Mouse (Mus musculus): Measurements from ENCODE around the gene Eri3.

Gene Eri3

DNA sequence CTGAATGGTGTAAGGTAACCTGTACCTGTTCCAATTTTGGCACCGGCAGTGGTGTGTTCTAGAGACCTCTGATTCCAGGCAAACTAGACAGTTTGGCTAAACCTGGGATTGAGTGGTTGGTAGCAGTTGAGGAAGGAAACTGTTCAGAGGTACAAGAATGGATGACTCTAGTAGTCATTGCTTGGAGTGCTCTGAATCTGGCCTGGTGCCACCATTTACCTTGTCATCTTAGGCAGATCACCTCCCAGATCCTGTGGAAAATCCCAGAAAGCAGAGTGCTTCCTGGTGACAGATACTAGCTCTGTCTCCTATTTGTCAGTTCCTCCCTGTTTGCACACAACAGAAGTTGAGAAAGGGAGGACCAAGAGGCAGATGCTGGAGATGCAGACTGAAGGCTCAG is 27.4 kb downstream of the Eri3 start:
- in situ Hi-C loops (cut with MboI, MseI), result no loop called here

DNA sequence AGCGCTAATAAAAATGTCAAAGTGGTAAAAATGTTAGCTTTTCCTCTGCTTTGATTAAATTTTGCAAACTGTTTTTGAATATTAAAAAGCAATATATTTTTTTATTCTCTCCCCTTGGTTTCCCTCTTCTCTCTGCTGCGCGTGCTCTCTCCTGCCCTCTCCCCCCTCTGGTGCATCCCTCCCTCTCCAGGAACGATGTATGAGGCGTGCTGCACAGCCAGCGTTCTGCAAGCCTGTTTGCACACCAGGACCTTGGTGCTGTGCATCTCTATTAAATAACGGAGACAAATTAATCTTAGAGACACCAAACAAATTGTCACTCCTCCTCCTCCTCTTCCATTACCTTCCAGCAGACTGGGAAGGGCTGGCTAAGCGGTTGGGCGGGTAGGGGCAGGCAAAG is 31.5 kb downstream of the Eri3 start:
- in situ Hi-C loops (cut with MboI, MseI), result no loop called here

DNA sequence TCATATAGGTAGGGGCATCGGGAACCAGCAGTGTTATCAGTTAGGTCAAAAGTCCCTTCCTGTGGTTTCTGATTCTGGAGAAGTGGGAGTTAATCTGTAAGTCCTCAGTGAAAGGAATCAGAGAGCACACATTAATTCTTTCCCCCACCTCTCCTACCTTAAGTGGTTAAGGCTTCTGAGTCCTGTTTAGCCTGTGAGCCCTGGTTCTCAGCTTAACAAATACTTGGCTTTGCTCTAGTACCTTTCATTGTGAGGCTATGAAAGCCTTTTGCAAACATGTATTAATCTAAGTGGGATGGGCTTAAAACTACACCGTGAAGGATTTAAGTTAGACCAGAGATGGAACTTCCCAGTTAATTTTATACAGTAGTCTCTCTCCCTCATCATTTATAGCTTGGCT is 35.8 kb downstream of the Eri3 start:
- in situ Hi-C loops (cut with MboI, MseI), result no loop called here

DNA sequence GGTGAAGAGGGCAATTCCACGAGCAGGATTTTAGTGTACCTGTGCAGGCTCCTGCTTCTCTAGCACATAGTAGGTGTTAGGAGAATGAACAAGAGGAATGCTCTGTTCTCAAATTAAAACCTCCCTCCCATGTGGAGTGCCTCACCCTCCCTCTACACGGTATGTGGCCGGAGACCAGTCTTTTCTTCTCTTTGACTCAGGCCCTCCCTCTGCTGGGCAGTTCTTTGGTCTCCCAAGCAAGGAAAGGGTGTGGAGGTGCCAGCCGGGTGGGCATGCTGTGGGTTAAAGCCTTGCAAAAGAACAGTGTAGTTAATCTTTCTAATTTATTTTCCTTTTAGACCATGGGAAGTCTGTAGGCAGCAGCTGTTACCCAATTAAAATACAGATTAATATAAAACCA is 37.3 kb downstream of the Eri3 start:
- in situ Hi-C loops (cut with MboI, MseI), result no loop called here

DNA sequence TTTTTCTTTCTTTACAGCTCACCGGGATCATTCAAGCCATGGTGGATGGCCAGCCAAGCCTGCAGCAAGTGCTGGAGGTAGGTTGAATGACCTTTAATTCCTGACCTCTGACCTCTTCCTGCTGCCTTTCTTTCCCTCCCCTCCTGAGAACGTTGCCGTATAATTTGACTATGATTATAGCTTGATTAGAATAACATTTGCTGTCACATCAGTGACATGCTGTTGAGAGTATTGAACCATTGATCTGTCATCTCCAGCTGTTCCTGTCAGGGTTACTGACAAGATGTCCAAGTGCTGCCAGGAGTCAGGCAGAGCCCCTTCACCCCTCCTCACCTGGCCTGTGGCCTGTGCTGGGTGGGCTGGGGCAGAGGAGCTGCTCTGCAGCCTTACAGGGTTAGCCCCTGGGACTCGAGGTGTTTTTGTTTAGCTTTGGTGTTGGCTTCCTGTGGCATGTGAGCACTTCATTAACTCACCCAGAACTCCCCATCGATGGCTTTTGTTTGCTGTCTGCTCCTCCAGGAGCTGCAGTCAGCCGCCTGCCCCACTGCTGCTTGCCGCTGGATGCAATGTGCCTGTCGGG is 39.0 kb downstream of the Eri3 start:
- in situ Hi-C loops (cut with MboI, MseI), result no loop called here

DNA sequence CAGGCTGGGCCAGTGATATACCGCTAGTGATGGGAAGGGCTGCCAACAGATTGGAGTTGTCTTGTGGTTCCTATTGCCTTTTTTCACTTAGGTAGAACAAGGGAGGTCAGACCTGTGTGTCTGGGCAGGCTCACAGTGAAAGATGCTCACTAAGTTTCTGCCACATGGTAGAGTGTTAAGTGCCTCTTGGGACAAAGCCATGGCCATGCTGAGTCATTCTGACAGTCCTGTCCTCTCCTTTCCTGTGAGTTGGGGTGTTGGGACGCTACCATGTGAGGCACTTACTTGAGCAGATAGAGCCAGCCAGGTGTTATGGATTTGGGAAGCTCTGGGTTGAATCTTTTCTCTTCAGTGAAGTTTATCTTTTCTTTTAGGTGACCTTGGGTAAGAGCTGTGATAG is 40.6 kb downstream of the Eri3 start:
- in situ Hi-C loops (cut with MboI, MseI), result no loop called here

DNA sequence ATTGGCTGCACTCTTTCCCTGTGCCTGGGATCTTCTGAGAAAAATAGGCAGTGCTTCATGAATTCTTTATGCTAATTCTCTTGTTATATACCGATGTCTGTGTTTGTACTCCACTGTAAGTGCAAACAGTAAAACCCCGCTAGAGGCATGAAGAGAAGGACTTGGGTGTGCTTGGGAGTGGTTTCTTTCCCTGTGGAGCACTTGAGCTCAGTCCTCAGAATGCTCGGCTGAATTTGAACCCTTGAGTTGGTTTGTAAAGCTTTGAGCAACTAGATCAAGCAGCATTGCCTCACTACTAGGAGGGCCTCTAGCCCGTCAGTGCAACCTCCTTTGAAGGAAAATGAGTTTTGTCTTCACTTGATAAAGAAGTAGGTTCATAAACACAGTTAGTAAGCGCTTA is 42.0 kb downstream of the Eri3 start:
- in situ Hi-C loops (cut with MboI, MseI), result no loop called here

DNA sequence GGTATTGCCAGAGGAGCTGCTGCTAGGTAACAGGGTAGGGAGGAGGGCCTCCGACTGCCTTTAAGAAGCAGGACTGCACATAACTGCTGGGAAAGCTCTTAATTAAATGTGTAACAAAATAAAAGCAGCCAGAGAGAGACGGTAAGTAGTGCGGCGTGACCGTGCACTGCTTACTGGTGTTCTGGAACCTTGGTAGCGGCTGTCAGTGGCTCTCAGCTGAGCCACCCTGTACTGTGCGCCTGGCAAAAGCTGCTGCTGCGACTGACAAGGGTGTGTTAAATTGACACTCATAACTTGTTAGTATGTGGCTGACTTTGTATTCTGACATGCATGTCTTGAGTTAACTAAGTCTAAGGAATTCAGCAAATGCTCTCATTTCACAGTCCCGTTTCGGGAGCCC is 45.1 kb downstream of the Eri3 start:
- in situ Hi-C loops (cut with MboI, MseI), result no loop called here

DNA sequence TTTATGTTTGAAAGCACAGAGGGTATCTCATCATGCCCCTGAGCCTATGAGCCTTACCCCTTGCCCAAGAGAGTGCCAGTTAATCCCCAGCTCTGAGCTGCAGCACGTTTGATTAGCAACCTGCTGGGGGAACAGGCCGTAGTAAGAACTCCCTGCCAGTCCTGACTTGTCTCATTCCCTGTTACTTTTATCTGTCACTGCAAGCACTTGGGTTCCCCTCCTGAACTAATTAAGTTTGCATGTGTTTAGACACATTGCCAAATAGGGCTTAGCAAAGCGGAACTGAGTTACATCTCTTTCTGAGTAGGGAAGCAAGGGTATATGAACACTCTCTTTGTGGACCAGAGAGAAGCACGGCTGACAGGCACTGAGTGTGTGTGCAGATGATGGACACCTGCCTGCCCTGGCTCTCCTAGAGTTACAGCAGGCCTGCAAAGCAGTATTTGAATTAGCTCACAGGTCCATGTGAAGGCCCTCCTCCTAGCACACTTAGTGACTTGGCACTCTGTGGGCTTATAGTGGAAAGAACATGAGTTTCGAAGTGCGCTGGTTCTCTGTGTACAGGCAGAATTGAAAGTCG is 49.9 kb downstream of the Eri3 start:
- in situ Hi-C loops (cut with MboI, MseI), result no loop called here

DNA sequence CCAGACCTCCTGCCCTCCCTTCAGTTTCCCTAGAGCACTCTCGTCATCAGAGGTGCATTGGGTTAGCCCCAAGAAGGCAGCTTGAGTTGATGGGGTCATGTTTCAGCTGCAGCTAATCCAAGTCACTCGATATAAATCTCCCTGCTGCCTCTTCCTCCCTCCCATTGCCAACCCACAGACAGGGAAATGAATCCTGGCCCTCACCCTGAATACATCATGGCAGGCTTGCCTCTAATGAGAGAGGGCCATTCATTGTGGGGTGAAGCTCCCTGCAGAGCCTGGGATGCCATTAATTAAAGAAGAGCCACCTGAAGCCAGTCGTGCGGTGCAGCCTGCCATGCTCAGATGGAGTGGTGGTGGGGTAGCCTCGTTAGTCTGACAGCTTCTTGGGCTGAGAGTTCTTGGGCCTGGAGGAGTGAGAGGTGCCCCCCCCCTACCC is 51.2 kb downstream of the Eri3 start:
- in situ Hi-C loops (cut with MboI, MseI), result no loop called here

DNA sequence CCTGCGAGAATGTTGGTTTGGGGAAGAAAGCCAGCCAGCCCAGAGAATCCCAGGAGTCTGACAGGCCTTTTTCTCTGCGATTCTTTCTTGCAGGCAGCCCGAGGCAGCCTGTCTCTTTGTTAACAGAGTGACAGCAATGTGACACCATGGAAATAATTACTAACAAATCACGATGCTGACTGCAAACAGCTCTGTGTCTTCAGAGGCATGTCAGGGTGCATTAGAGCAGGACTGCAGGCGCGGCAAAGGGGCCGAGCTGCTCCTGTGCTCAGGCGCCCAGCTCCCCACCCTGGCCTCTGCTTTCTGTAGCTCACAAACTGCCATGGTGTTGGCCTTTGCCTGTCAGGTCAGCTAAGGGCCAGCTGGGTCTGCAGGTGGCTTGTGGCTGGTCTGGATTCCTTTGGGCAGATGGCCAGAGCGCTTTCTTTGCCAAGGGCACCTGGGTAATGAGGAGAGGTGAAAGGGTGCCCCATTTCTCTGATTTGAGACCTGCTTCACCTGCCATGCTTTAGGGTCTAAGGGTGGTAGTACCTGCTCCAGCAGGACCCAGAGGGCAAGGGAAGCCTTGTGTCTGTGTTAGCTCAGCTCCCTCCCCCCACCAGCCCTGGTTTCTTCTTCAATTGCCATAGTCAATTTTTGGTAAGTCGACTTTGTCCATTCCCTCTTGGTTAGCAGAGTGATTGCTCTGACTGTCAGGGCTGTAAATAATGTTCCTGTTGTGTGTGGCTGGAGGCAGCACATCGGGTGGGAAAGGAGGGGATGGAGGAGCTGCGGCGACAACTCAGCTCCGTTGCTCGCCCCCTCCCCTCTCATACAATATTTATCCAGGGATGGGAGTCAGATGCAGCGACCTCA is 55.2 kb downstream of the Eri3 start:
- in situ Hi-C loops (cut with MboI, MseI), result no loop called here

DNA sequence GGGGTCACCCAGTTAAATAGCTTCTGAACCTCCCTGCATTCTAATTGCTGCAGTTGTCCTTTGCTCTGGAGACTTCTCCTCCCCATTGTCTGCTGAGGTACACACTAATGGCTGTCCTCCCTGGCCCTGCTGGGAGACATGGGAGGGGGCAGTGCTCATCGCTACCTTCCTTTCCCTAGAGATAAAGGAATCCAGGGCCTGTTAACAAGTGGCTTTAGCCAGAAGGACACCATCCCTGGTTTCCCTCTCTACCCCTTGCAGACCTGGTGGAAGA is 55.7 kb downstream of the Eri3 start:
- in situ Hi-C loops (cut with MboI, MseI), result no loop called here

DNA sequence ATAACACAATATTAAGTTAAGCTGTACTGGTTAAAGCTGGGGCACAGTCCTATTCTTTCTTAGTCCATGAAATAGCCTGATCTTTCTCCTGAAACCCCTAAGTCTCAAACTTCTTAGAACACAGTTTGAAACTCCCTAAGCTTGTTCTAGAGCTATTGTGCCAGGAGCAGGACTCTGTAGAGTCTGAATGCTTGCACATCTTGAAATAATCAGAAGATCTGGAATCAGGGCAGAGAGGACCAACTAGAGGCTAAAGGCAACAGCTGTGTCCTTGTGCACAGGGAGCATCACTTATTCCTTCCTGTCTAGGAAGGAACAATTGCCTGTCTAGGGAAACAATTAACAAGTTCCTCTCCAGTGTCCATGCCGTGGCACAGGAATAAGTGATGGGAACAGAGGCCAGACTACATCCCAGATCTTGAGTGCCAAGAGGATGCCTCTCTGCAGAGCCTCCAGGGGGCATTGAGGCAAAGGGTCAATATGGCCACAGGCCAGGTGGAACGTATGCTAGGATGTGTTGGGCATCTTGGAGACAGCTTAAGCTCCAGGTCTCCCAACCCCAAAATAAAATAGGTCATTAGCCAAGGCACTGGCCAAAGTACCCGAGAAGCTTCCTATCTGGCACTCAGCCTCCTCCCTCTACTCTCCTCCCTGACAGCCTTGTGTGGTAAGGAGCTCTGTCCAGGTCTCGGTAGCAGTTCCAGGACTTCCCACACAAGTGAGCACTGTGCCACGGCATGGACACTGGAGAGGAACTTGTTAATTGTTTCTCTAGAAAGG is 56.9 kb downstream of the Eri3 start:
- in situ Hi-C loops (cut with MboI, MseI), result no loop called here

DNA sequence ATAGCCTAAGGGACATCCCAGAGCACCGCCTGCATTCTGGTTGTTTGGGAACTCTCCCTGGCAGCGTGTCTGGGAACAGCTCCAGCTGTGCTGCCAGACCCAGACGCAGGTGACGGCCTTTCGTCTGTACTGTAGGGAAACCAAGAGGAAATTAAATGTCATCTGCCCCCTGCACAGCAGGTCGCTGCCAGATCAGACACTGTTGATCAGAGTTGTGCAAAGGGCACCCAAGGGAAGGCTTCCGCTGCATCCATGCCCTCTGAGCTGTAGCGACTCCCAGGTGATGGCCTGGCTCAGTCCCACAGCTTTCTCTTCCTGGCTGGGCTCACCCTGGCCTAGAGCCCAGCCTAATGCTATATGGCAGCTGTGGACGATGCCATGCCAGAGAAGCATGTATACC is 58.1 kb downstream of the Eri3 start:
- in situ Hi-C loops (cut with MboI, MseI), result no loop called here

DNA sequence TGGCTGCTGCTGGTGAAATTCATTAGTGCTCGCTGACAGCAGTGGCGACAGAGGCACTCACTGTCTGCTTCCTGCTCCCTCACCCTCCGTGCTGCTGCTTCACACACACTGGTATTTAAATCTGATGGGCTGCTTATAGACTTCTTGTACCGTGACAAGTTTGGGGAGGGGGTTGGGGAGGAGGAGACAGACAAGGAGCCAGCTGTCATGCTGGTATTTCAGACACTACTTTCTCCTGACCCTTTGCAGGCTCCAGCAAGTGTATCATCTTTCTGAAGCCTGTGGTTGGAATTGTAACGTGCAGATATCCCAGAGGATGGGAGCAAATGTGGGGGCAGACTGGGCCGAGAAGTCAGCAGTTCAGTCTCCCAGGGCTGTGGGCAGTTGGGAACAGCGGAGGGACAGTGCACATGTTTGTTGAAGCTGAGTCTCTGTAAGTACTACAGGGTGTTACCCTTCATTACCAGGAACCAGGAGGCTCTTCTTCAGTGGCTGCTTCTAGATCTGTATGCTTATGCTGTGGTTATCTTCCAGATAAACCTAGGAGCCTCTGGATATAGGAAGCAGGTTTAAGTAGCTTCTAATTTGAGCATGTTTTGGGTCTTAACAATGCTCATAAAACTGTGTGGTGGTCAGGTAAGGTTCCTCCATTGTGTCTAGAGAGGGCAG is 59.3 kb downstream of the Eri3 start:
- in situ Hi-C loops (cut with MboI, MseI), result no loop called here

DNA sequence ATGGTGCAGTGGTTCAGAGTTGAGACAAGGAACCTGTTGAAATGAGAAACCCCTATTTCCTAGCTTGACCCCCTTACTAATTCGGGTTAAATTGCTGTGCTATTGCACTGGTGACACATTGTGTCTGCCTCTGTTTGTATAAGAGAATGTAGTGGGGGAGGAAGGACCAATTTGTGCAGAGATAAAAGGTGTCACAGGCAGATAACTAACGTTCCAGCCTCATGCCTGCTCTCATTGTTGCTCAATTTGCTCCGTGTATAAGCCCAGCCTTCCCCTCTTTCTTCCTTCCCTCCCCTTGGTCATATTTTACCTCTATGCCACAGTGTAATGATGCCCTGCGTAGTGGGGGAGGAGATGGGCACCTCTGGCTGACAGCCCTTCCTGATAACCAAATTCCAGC is 61.2 kb downstream of the Eri3 start:
- in situ Hi-C loops (cut with MboI, MseI), result no loop called here

DNA sequence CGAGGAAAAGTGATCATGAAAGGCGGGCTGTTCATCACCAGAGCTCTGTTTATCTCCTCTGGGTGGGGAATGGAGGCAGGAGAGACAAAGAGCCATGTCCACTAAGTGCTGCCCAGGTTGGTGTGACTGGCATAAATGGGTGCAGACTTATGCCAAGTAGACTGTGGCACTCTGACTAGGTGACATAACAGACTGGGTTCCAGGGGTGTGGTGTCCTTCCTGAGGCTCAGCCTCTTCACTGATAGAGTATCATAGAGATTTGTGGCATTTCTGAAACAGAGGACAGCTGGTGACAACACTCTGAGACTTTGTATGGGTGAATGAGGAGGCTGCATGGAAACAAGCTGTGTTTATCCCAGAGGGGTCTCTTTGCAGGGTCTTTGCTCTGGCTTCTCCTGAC is 61.6 kb downstream of the Eri3 start:
- in situ Hi-C loops (cut with MboI, MseI), result no loop called here

DNA sequence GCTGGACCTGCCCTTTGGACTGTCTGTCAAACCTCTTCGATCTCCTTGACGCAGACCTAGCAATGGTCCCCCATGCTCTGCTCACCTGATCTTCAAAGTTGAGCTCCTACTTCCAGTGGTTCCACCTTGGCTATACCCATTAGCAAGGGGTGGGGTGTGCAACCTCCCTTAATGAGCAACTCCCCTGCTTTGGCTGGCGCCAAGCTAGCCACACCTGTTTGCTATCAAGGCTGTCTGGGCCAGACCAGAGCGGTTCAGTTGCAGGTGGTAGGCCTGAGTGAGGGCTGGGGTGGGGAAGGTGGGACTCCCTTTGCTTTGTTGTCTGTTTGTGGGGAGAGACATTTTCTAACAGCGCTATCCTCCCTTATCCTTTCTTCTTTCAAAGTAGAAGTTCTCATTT is 62.5 kb downstream of the Eri3 start:
- in situ Hi-C loops (cut with MboI, MseI), result no loop called here

DNA sequence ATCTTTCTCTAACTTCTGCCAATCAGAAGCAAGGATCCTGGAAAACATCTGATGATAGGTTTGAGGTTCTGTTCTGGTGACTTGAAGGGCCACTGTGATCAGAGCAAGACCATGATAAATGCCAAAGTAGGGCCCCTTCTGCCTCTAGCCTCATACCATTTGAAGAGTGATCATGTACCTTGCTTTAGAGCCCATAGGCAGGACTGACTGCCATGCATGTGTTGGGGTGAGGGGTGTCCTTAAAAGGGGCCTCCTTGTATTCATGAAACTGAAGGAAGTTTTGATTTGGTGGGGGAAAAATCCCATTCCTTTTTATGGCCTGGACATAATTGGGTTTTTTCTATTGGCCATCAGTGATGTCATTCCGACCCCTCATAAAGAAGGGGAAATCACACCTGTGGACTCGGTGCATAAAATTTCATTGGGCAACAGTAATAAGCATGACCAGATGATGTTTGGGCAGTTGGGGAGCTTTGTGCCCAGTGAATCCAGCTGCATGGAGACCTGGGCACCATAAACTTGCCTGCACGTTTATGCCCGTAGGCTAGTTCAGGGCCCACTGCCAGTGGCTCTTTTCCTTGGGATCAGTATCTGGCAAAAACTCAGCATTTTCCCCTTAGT is 63.1 kb downstream of the Eri3 start:
- in situ Hi-C loops (cut with MboI, MseI), result no loop called here

DNA sequence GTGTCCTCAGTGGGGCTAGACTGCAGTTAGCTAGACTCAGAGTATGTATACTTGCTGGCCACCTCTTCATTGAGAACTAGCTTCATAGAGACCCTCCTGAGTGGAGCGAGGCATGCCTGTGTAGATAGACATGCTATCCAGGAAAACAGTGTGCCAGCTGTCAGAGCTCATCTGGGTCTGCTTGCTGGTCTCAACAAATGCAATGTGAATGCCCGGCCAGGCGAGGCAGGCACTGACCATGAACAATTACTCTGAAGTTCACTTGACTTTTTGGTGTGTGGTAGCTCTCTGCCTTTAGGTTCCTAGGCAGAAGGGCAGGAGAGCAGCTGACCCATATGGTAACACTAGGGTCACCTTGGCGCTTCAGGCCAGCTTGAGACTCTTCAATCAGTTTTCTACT is 66.4 kb downstream of the Eri3 start:
- in situ Hi-C loops (cut with MboI, MseI), result no loop called here

DNA sequence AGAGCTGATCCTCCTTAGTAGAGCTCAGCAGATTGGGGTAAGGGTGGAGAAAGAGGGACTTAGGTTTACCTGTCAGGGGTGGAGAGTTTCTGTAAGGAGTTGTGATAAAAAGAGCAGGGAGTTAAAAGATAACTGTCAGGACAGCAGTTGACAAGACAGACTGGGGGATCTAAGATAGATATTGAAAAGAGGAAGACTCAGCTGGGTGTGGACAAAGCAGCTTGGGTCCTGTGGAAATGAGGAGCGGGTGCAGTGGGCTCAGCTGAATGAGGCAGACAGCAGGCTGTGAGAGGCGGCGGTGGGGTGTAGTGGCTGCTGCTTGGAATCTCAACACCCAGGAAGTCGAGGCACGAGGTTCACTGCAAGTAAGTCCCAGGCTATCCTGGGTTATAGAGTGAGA is 72.1 kb downstream of the Eri3 start:
- in situ Hi-C loops (cut with MboI, MseI), result no loop called here

DNA sequence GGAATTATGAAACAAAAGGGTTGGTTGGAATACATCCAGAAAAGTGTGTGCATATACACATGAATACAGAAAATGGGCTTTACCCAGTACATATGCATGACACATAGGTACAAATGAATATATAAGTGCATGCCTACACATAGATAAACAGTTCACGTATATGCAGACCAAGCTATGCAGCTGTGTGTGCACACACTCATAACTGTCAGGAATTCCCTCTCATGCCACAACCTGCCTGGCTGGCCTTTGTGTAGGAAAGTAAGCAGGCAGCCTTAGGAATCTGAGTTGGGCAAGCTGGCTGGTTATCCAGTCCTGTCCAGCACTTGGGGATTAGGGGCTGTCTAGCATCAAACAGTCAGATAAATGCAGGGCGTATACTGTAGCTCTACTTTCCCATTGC is 72.9 kb downstream of the Eri3 start:
- in situ Hi-C loops (cut with MboI, MseI), result no loop called here
